Mouse (Mus musculus) ES-Bruce4 (cell line): ENCODE results near the gene Dus1l.

ENCODE experiments used
- CTCF ChIP-seq: IDR thresholded peaks from one replicate; pipeline ENCODE4 v1.8.1; 2011; ENCODE audit warnings: low read depth, low read length
- EP300 ChIP-seq: IDR thresholded peaks from 2 replicates; pipeline ENCODE4 v1.6.1; 2011; ENCODE audit warnings: low read depth, low read length; ENCODE audit not compliant: insufficient read depth
- POLR2A ChIP-seq: IDR thresholded peaks from one replicate; pipeline ENCODE4 v1.8.1; 2011; ENCODE audit warnings: low read length; ENCODE audit not compliant: insufficient read depth

- TF ChIP-seq CTCF, result no peak
- no peak for TF ChIP-seq POLR2A
- no peak for TF ChIP-seq EP300
These were observed 32.2 kb upstream of the Dus1l start for GRCm38 (mm10) chr11:120828416-120828815.
